Mouse (Mus musculus) heart, adult 11 months (tissue): ENCODE data around the gene Rnf186.

Experiments used
- DNase-seq: peaks from one replicate; pipeline ENCODE4 v3.0.0; 2022

The Rnf186 gene

GRCm38 (mm10) chr4:139014793-139015192 lies 47.9 kb downstream of the Rnf186 start:
- no peak for DNase-seq
